Mouse (Mus musculus) adrenal gland, postnatal 25 days (tissue): ENCODE results near the gene Rack1. TPM values are rescaled to one million over a fixed set of nuclear protein-coding genes. Genes with fewer than 3 reads are reported as not detected.
"Not testable (repeated sequence)": the region's sequence is repeated elsewhere in the genome, so short reads cannot be mapped to it uniquely, and the experiment has no call there.

ENCODE experiments used
- DNase-seq: peaks from one replicate; pipeline ENCODE4 v3.0.0; 2021; ENCODE audit warnings: mixed read lengths
- total RNA-seq: library from RNA; stranded (reverse); gene quantifications from 2 replicates; pipeline ENCODE4 v1.2.3, GENCODE M21; 2021

The Rack1 gene
- total RNA-seq, 1 experiment from 2014 or later: 598 TPM

DNA sequence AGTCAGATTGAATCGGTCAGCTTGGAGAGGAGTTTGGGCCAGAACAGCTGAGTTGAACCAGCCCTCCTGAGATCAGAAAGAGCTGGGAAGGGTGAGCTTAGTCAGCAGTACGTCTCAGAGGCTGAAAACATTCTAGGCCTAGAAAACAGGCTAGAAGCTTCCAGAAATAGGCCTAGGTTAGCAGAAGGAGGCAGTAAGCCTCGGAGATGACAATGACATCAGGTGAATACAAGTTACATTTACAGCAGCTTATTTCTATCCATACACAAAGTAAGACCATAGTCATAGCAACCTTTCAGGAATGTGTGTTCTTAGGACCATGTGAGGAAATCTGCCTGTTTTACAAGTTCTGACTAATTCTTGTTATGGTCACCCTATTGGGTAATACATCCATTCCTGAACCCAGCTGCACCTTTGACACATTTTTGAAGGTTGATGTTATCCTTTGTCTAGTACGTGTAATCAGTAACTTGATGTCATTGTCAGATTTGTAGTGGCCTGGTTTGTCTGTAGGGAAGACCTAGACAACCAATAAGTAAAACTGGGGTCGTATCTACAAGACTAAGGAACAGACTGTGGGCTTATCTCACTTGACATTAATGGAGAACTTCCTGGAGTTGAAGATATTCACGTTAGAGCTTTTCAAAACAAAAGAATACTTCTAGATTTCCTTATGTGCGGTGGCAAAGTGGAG, 19.6 kb downstream of the Rack1 start:
- DNase-seq: no peak

DNA sequence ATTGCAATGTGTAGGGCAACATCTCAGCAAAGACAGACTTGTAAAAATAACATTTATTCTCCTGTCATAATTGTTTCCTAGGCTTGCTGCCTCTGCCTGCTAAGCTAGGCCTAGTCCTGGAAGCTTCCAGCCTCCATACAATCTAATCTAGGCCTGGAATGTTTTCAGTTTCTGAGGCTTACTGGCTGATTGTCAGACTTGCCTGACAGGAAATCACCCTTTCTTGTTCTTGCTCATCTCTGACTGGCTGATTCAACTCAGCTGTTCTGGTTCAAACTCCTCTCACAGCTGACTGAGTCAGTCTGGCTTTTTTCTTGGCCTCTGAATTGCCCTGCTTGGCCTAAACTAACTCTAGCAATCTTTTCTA, 20.2 kb downstream of the Rack1 start:
- no peak for DNase-seq

DNA sequence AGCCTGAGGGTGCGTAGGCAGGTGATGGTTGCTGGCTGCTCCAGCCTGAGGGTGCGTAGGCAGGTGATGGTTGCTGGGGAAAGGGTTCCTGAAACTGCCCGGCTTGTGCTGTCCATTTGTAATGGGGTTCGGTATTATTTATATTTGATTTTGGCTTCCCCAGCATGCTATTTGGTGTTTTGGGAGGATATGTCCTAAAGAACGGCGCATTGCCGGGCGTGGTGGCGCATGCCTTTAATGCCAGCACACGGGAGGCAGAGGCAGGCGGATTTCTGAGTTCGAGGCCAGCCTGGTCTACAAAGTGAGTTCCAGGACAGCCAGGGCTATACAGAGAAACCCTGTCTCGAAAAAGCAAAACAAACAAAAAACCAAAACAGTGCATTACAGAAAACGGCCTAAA, 21.2 kb downstream of the Rack1 start:
- not testable (repeated sequence) for DNase-seq

DNA sequence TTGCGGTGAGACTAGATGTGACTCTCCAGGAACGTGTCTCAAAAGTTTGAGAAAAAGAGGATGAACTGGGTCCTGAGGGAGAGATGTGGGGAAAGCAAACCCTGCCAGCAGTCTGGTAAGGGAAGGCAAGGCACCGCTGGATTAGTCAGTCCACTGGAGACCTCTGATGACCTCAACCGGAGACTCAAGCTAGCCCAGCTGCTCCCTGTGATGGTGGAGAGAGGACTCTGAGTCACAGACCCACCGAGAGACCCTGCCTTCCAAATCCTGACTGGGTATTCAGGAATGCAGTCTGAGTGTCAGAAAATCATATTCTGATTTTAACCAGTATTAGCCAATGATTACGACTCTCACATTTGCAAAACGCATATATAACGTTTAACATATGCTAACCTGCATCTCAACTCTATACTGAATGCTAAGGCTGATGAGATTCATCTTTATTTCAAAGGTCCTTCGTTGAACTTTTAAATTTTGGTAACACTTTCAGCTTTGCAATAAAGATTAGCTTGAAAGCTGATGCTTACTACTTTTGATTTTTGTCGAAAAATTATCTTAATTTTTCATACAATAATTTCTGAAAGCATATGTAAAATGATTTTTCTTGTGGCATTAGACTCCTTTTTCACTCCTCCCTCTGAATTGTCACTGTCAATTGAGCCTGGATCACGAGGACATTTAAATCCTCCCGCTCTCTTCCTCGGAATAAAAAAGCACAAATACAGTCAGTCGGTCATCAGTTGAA, 22.8 kb downstream of the Rack1 start:
- DNase-seq: no peak

DNA sequence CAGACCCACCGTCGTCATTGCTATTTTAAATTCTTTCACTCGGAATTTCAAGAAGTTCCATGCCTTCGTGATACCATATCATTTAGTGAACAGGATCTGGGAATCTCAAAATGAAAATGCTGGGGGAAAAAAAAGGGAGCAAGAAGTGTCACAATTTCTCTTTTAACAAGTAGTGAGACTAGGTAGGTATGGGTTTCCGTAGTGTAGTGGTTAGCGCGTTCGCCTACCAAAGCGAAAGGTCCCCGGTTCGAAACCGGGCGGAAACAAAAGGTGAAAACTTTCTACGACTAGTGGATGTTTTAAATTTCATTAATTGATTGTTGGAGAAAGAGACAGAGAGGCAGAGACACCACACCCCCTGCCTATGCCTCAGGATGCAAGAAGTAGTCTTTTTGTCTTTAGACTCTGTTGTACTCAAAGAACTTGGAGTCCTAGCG, 23.4 kb downstream of the Rack1 start:
- peak; percentile 66 for DNase-seq

DNA sequence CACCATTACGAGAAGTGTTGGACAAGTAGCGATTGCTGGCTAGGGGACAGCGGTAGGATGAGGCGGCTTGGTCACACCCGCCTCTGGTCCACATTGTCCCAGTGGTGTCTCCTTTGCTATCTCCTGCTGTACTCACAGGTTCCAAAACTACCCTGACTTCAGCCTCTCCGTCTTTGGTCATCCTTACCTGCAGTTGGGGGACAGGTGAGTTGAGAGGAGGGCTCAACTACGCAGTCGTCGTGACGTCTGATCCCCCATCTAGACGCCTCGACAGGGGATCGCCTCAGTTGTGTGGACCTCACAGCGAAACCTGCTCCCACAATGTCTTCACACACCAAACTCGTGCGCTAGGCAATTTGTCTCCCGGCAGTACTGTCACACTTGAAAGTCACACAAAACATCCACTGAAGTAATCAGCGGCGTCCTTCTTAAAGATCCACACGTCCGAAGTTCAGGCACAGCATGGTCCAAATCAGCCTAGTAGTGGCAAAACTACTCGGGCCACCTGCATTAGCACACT, 24.2 kb downstream of the Rack1 start:
- DNase-seq: no peak

DNA sequence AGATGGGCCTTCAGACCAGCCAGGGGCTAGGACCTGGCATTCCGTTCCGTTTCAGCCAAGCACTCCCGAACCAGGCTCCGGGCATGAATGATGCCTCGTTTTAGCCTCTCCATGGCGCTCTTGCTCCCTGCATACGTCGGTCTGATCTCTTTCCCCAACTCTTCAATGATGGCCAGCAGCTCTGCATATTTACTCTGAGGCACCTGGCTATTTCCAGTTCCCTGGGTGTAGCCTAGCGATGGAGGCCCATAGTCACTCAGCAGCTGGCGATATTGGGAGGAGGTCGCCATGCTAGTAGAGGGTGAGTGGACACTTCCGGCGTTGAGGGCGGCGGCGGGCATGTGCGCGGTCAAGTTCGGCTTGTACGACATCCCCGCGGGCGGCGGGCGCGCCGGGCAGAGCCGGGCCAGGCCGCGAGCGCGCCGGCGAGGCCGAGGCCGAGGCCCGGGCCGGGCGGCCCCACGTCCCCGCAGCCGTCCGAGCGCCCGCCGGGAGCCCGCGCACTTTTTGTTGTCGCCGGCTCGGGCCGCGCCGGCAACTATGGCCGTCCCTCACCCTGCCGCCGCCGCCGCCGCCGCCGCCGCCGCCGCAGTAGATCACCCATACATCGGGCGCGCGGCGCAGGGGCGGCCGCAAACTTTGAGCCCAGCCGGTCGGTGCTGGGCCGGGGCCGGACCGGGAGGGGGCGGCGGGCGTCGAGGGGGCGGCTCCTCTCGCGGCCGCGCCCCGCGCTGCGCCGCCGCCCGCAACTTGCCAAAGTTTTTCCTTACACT, 26.0 kb downstream of the Rack1 start, which contains the start of the genes Trim7 and Gm12184:
Gene Trim7, plus strand, starts transcription at position 162 of the 773 bp plus-strand sequence.
Gene Gm12184, minus strand, starts transcription at position 677 of the 773 bp plus-strand sequence.
- DNase-seq: not testable (repeated sequence)

DNA sequence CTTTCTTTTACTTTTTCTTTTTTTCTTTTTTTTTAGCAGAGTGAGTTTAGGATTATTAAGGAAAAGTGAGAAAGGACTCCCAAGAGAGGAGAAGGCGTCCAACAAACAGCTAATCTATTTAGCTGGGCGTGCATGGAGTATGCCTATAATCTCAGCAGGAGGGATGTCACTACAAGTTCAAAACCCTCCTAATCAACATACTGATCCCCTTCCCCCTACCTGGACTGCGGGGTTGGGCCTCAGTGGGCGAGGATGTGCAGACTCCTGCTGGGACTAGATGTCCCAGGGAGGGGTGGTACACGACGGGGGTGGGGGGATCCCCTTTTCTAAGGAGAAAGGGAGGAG, 26.6 kb downstream of the Rack1 start:
- DNase-seq: no peak

DNA sequence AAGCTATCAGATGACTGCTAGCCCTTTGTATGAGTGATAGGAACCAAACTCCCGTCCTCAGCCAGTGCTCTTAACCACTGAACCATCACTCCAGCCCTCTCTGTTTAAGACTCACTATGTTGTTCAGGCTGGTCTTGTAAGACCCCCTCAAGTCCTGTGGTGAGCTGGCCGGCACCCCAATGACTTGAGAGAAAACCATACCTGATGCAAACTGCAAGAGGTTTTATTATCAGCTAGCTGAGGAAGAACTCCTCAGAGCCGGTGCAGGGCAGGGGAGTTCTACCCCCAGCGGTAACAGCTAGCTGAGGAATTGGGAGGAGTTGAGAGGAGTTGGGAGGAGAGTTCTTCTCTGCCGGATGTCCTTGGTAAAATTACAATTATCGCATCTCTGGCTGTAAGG, 27.8 kb downstream of the Rack1 start:
- DNase-seq: no peak

DNA sequence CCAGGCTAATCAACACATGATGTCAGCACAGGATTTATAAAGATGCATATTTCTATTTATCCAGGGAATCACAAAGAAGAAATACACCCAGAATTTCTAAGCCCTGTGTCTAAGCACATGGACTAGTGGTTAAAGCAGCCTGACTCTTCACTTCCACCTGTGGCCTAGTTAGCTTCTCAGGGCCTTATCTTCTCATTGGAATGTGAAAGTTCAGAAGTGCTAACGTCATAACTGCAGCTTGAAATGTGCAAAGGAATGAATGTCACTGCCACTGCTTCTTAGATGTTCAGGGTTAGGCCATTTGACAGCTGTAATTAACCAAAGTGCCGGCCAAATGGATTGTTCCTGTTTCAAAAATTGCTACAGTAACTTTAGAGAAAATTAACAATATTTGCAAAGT, 30.1 kb downstream of the Rack1 start:
- no peak for DNase-seq

DNA sequence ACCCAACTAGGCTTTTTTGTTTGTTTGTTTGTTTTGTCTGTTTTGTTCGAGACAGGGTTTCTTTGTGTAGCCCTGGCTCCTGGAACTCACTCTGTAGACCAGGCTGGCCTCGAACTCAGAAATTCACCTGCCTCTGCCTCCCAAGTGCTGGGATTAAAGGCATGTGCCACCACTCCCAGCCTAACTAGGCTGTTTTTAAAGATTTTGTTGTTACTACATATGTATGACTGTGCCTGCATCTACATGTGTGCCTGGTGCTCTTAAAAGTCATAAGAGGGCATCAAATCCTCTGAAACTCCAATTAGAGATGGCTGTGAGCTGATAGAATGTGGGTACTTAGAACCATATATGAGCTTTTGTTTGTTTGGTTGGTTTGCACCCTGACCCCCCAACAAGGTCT, 31.1 kb downstream of the Rack1 start:
- DNase-seq: no peak

DNA sequence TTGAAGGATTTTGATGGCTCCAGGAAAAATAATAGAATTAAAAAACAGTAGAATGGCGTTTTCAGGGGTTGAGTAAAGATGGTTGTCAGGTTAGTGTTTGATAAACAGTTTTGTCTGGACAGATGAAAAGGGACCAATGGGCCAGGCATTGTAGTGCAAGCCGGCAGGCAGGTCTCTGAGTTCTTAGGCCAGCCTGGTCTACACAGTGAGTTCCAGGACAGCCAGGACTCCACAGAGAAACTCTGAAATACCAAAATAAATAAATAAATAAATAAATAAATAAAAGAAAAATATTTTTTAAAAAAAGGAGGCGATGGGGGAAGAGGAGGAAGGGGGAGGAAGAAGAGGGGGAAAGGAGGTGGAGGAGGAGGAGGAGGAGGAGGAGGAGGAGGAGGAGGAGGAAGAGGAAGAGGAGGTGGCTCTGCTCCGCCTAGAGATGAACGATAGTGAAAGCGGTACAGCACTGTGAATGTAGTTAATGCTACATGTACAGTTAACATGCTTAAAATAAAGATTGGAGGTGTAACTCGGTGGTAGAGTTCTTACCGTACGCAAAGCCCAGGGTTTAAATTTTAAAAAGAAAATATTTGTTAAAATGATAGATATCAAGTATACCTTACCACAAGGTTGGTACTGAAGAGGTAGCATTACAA, 33.1 kb downstream of the Rack1 start:
- no peak for DNase-seq

DNA sequence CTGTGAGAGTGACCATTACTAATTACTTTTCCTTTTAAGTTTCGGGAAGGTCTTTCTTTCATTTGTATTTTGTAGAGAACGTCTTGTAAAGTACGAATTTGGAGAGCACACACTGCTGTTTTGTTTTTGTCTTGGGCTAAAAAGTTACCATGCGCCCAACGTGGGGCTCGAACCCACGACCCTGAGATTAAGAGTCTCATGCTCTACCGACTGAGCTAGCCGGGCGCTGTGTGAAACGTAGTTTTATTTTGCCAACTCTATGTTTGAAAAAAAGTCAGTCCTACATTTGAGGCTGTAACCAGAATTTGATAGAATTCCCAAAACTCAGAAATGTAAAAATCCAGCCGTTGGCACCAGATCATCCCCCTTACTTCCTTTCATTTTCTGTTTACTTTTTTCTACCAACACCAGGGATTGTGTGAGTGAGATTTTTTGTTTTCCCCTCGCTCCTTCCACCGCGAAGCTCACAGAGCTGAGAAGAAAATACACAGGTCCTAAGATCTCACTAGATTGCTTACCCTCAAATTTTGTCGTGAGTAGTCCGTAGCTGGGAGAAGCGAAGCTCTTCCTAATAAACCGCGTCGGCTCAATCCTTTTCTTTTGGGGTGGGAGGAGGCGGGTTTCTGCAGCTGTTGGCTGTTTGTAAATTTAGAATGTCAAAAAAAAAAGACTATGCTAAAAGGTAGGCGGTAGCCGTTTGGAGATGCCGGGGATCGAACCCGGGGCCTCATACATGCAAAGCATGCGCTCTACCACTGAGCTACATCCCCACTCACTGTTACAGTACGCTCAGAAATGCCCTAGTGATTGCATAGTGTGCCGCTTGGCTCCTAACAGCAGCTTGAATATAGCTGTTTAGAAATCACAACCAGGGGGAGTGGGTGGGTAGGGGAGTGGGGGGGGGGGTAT, 33.9 kb downstream of the Rack1 start:
- peak; percentile 90 for DNase-seq

DNA sequence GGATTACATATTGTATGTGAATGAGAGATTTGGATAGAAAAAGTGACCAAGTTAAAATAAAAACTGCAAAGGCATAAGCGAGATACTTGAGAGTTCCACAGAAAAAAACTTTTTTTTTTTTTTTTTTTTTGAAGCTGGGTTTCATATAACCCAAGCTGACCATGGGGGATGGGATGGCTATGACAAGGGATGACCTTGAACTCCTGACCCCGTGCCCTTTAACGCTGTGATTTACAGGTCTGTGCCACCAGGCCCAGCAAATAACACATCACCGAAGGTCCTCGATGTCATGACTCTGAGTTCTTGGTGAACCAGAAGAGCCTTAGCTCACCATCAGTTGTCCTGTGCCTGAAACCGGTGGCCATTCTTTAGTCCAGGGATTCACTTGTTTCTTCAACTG, 35.8 kb downstream of the Rack1 start:
- DNase-seq: no peak

DNA sequence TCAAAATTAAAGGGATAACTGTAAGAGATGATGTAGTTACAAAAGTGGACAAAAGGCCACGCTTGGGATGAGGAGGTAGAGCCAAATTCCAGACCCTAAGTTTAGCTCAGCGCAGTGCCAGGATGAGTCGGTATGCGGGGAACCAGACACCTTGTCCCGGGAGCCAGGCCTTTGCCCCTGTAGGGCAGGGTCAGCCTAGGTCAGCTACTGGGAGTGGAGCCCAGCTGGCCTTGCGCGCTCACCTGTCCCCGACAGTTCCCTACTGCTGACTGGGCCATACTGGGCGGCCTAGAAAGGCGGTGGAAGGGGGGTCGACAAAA, 36.8 kb downstream of the Rack1 start:
- no peak for DNase-seq

DNA sequence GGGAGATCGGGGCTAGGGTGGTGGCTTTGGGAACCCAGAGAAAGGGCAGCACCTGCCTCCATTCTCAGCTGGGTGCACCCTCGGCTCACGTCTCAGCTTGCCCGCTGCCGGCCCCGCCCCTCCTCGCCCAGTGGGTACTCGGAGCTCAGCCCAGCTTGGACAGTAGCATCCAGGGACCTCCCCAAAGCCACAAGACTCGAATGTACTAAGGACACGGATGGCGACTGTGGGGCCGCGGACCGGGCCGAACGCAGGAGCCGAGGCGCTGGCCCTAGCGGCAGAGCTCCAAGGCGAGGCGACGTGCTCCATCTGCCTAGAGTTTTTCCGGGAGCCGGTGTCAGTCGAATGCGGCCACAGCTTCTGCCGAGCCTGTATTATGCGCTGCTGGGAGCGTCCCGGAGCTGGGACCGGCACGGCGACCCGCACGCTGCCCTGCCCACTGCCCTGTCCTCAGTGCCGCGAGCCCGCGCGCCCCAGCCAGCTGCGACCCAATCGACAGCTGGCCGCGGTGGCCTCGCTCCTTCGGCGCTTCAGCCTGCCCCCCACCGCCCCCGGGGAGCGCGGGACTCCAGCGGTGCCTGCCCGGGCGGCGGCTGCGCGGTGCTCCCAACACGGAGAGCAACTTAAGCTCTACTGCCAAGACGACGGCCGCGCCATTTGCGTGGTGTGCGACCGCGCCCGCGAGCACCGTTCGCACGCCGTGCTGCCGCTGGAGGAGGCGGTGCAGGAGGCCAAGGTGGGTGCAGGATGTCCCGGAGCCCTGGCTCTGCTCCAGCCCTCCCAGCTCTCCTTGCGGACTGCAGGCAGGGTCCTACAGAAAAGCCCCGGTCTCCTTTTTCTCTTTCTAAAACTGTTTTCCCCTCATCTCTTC, 37.4 kb downstream of the Rack1 start:
- peak; percentile 83 for DNase-seq

DNA sequence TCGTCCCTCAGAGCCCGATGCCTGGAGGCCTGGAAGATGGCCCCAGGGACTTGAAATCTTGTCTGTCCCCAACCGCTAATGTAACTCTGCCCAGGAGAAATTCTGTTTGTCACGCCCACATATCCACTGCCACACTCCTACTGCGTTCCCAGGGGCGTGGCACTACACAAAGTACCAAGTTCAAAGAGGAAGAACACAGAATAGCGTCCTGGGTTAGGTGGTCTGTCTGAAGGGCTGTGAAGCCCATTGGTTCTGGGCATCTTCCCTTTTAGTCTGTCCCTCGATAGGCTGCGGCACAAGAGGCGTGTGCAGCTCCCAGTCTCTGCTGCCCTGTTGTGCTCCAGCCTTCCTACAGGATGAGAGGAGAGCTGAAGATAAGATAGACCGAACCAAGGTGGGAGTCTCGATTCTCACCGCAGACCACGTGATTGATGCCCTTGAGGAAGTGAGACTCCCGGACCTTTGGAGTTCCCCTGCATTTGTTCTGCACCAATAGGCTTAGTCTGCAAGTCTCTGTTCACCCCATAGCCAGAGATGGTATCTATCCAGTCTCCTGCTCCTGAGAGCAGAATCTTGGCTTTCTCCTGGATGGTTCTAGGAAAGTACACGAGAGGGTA, 38.2 kb downstream of the Rack1 start:
- DNase-seq: no peak

DNA sequence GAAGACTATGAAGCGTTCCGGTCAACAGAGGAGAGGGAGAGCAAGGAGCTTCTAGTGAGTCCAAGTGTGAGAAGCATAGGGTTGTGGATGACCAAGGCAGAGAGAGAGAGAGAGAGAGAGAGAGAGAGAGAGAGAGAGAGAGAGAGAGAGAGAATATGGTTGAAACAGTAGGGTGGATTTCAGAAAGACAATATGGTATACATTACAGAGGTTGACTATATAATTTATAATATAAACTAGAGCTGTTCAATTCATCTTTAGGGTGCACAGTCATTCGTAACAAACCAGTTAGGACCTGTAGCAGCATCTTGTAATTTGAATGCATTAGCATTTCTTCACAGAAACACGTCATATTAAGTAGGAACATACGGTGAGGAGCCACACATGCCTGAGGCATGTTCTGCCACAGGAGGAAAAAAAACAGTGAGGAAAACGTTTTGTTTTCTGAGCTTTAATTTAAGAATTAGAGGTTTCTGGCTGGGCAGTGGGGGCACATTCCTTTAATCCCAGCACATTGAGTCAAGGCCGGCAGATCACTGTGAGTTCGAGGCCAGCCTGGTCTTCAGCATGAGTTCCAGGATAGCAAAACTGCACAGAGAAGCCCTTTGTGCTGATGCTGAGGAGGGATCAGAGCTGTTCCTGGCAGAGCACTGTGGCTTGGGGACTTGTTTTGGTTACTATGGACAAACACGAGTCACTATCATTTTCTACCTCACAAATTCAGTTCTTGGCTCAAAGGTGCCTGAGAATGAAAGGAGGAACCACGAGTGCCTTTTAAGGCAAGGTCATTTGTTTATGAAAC, 38.9 kb downstream of the Rack1 start:
- DNase-seq: no peak

DNA sequence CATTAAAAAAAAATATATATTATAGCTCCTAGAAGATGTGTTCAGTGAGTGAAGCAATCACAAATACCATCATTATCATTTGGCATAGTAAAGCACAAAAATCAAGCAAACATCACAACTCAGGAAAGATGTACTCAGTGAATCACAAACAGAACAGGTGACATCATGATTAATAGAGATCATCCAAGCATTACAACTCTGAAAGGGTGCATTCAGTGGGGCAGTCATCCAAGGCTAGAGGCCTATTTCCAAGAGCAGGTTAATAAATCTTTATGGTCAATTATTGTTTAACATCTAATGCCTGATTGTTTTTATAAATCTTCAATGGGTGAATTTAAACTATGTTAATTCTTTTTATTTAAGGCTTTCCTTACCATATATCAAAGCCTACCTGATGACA, 40.7 kb downstream of the Rack1 start:
- no peak for DNase-seq
